Mouse (Mus musculus) R1 (cell line): Measurements from ENCODE around the gene Sertad2.

Source experiments
- DNase-seq: peaks from one replicate; pipeline ENCODE4 v3.0.0-alpha.2; 2018; ENCODE audit warnings: low read depth, low spot score

The Sertad2 gene

DNA sequence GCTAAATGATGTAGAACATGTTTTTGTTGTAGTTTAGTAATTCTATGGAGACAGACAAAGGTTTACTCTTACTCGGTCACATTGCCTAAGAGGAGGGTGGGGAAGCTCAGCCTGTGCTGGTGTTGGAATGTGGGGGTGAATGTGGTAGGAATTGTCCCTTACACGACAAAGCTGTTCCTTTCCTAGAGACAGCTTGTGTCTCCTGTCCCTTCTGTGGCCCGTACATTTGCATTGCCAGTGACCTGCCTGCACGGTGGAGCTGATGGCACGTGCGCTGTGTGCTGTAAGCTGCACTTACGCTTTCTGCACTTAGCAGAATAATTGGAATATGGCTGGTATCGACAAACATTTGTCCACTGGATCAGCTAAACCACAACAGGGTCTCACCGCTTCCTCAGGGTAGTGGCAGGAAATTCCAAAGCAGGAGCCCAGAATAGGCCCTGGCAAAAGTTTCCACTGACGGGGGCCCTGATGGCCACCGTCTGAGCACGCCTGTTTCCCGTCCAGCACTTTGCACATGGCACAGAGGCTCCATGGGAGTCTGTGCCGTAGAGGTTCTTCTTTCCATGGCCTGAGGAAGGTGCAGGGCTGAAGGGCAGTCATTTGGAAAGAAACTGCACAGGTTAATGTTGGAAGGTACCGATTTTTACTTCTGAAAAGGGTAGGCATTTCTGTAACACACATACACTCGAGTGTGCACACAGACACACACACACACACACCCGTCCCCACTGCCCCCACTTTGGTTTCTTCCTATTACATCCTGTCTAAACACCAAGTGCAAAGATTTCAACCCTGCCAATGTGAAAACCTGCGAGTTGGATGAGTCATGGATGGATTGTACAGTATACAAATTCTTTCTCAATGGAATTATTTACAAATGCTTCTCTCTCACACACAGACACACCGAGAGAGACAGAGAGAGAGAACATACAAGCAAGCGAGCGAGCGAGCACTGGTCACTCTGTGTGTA lies 51.5 kb downstream of the Sertad2 start:
- DNase-seq = no peak

DNA sequence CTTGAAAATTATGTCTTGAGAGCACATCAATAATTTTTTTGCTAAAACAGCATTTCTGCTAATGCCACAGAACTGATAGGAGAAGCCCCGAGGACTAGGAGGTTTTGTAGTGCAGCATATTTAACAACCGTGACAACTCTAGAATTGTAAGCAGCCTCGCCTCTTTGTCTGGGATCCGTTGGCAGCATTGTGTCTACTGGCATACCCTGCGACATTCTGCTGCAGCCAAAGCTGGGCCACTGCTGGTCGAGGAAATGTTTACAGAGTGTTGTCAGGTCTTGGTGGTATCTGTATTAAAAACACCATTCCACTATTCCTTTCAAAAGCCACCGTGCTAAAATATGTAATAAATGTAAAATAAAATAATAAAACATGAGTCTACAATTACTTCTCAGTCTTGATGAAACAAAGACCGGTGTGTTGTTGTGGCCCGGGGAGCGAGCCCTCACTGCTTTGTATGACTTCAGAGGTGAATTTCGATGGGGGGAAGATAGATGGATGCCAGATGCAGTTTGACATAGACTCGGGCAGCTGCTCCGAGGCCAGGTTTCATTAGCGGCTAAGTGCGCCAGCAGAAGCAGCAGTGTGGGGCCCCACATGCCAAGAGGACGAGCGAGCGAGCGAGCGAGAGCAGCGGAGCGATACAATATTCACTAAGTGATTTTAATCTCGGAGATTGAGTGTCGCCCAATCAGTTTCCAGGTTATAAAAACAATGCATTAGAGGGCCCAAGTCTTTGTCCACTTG lies 60.2 kb downstream of the Sertad2 start:
- DNase-seq = no peak

DNA sequence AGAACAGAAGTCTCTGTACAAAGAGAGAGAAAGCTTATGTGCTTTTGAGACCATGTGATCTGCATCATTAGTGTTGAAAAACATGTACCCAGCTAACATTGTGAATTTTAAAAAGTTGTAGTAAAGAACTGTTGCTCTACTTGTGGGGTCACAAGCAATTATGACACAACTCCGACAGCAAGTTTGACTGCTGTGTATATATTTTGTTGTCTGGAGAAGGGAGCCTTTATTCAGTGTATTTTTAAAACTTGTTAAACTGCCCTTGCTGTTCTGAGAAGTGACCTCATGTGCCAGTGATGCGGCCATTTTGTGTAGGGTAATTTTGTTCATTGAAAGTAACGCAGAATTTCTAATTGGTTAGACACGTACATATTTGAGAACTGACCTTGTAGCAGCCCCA lies 61.1 kb downstream of the Sertad2 start:
- DNase-seq = no peak

DNA sequence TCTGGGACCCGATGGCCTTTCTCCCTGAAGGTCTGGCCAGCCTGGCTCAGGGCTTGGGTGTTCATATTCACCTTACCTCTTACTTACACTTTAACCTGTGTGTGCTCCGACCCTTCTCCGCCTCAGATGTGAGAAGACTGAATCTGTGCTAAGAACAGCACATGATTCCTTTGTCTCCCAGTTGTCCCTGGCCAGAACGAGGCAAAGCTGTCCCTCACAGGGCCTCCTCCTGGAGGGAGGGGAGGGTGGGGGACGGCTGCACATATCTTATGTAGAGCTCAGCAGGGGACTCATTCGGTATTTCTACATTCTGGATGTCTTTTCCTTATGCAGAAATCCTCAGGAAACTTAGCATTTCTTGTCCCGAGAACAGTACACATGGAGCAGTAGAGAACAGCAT lies 62.6 kb downstream of the Sertad2 start:
- no peak for DNase-seq

DNA sequence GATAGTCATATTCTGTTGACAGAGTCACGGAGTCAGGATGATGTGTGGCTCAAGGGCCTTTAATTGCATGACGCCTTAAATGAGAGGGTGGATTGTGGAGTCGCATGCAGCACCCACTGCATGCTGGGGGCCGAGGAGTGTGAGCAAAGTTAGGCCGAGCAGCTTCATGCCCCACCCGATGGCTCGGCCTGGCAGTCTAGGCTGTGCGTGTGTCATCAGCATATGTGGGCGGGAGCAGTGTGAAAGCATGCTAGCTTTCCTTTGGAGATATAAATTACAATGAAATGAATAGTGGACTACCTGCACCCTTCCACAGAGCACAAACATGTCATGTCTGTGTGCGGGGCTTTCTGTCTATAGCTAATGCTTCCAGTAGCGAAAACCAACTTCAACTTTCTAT lies 65.4 kb downstream of the Sertad2 start:
- no peak for DNase-seq

DNA sequence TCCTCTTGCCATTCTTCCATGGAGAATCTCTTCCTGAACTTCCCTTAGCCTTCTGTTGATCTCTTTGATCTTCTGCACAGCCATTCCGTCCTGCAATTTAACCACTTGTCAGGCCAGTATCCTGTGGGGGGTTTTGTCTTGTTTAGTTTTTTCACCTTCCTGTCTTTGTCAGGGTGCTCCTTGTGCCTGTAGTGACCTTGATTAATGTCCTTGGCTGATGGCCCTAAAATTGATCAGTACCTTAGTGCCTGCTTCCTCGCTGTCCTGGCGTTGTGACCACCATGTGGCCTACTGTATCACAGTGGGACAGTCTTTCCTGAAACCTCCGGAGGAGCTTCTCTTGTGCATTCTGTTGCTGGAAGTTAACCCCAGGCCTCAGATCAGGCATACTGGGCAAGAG lies 70.2 kb downstream of the Sertad2 start:
- no peak for DNase-seq

DNA sequence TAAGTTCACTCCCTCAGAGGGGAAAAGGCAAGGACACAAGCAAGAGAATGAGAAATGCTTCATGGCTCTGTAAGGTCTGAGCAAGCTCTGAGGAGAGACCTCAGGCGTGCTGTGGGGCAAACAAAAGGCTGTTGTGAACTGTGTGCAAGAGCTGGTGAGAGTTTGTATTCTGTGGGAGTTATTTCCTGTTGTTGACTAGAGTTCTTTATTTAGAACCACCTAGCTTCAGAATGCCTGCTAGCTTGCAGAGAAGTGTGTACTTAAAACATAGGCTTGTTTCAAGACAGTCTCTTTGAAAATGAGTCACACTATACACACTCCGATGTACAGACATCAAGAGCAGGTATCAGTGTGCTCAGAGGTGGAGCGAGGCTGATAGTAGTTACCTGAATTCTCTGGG lies 73.0 kb downstream of the Sertad2 start:
- no peak for DNase-seq

DNA sequence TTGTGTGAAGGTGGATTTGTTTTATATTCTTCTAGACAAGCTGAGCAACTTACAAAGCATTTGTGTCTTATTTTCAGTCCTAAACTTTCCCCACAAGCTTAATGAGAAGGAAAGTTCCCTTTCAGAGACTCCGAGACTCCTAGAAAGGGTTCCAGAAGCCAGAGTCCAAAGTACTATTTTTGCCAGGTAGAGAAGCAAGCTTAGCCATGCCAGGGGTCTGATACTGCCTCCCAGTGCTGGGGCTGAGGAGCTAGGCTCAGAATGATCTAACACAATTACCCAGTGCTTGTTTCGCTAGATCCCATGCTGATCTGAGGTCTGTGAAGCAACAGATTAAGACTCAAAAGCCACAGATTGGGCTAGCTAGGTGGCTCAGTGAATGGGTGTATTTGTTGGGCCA lies 84.1 kb downstream of the Sertad2 start:
- DNase-seq = no peak

DNA sequence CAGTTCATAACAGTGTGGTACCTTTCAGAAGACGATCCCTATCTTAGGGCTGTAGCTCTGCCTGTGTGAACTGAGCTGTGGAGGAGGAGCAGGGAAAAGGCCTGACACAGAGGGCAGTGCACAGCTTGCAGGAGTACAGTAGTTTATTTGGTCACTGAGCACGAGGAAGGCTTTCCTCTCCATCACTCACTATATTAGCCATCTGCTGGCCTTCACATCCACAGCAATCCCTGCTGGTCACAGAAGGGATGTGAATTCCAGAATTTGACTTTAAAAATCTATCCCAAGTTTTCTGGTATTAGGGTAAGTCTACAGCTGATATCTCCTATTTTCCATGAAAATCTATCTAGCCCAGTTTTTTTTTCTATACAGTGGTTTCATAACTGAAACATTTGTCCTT lies 85.2 kb downstream of the Sertad2 start:
- no peak for DNase-seq

DNA sequence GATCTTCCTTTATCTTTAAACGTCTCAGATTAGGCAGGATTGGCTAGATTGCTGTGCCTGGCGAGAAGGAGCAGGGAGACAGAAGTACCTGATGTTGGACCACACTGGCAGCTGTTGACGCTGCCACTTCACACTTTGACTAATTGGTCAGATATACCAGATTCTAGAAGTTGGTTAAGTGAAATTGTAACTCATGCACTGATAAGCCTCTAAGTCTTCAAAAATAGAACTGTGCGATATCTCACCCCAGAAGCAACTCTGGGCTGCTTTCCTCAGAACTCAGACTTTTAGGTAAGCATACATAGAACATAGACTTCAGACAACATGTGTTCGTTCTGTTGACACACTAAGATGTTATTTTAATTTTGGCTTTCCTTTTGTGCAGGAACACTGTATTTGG lies 86.6 kb downstream of the Sertad2 start:
- no peak for DNase-seq

DNA sequence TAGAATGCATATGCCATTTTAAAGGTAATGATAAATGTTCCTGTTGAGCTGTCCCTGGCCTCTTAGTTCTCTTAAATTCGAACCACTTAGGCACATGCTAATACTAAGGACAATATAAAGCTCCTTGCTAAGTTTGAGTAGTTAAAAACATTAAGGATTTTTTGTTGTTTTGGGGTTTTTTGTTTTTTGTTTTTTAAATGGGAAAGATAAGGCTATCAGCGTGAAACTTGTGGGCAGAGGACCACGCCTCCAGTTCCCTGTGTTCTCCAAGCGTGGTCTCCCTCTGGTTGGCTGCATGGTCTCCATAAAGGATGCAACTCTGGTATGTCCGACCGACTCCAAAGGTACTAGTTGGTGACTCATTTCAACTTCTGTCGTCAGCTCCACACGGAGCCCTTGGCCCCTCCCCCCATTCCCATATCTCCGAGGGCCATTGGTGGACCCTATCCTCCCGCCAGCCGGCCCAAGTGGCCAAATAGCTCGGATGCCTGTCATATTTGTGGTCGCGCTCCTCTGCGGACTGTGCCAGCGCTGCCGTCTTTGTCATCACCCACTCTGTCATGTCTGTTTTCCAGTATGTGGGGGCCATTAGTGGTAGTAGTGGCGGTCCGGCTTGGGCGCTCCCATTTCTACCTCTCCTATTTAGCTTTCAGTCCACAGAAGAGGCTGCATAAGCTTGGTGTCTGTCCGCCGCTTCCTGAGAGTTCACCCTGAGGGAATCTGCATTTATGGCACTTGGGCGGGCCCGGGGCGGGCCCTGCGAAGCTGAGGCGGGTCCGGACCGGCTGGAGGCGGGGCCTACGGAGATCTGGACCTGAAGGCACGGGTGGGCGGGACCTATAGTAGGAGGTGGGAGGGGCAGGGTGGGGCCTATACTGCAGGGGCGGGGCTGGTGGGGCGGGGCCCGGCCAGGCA lies 88.2 kb downstream of the Sertad2 start:
- peak; percentile 97 for DNase-seq

DNA sequence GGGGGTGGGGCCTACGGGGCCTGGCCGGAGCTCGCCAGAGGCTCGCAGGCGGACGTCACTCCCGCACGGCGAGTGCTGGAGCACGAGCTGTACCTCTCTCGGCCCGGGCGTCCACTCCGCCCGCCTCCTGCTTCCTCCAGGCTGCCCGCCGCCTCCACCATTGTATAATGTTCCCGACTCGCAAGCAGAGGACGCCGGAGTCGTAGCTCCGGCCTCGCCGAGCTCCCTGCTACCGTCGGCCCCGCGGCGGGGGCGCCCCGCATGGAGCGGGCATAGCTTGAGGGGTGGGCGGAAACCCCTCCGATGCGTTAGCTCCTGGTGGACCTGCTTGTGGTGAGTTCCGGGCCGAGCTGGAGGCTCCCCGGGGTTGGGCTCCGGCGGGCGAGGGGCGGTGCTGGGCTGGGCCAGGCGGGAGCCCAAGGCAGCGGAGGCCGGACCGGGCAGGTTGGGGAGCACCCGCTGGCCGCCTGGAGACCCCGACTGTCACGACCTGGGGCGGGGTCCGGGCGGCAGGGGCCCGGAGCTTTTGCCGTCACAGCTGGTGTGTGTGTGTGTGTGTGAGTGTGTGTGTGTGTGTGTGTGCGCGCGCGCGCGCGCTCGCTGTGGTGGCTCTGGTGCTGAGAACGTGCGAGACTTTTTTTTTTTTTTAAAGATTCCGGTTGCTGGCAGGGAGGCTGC lies 89.0 kb downstream of the Sertad2 start:
- peak; percentile 75 for DNase-seq

DNA sequence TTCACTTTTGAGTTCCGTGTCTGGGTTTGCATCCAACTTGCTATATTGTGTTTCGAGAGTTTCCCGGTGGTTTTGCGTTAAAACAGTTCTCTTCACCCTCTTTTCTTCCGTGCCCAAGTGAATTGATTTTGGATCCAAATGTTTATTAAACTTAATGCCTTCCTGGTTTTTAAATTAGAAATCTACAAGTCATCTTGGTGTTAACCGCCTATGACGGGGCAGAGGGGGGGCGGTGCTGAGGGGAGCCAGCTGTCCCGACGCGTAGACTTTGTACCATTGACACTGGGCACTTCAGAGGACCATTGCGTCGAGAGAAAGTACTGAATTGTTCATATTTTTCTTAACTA lies 89.5 kb downstream of the Sertad2 start:
- no peak for DNase-seq

DNA sequence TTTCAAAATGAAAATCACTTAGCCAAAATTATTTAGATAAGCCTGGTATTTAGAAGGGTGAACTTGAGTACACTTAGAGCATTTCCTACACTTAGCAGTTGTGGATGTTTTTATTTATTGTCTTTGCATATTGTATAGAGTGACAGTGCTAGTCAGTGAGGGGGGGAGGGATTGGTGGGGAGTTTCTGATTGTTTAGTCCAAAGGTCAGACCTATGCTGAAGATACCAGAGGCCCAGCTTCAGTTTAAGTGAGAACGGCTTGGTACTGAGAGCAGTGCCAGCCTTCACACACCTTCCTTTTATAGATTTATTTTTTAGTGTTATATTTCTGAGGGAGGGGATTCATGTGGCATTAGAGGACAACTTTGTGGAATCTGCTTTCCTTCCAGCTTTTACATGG lies 91.5 kb downstream of the Sertad2 start:
- DNase-seq = no peak

DNA sequence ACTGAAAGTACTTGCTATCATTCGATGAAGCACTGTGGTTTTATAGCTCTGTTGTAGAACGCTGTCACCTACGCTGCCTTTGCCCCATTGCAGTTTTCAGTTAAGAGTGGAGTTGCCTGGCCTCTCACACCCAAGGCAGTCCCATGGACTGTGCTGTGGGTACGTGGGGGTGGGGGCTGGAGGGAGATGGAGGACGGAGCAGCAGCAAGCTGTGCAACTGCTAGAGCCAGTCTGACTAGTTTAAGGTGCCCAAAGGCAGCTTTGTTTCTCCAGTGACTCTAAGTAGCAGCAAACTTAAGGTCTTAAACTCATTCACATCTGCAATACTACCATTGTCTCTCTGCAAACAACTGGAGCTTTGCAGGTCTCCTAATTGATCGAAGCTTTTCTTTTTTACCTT lies 92.6 kb downstream of the Sertad2 start:
- no peak for DNase-seq

DNA sequence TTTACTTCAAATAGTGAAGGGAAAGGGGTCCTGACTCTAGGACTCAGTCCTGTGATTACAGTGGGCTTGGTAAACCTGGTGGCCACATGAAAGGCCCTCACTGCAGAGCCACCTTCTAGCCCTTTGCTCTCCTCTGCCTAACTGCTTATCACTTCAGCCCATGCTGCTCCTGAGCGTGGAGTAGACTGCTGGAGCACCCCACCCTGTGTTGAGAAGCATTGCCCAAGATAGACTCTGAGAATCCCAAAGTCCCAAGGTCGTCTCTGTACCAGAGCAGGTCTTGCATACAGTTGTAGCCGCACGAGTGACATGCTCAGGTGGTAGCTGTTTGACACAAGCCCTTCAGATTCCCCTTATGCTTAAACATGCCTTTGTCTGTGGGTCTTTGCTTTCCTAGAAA lies 93.1 kb downstream of the Sertad2 start:
- DNase-seq = no peak

DNA sequence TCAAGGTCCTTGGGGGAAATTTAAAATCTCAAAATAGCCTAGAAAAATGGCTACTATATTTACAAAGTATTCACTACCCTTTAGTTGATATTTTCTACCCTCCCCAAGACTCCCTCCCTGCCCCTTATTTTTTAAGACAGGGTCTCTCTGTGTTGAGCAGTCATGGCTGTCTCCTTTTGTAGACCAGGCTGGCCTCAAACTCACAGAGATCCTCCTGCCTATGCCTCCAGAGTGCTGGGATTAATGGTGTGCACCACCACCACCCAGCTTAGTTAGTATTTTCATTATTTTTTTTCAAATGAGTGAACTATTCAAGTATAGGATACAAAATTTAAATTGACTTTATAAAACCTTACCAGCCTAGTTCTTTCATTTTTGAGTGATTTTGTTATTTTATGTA lies 94.0 kb downstream of the Sertad2 start:
- DNase-seq = no peak

DNA sequence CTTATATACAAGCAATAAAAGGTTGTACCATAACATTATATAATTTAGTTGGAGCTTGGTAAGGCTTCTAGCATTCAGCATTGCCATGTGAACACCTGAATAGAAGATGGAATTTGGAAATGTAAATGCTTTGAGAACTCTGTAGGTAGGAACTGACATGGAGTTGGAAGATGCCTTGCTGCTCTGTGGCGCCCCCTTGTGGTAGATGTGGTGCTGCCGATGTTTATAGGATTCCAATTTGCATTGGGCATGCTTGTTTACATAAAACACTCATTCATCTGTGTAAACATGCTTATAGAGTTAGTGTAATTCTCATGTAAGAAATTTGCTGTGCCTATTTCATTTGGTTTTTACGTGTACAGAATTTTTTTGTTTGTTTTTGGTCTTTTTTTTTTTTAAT lies 95.8 kb downstream of the Sertad2 start:
- peak; percentile 79 for DNase-seq

DNA sequence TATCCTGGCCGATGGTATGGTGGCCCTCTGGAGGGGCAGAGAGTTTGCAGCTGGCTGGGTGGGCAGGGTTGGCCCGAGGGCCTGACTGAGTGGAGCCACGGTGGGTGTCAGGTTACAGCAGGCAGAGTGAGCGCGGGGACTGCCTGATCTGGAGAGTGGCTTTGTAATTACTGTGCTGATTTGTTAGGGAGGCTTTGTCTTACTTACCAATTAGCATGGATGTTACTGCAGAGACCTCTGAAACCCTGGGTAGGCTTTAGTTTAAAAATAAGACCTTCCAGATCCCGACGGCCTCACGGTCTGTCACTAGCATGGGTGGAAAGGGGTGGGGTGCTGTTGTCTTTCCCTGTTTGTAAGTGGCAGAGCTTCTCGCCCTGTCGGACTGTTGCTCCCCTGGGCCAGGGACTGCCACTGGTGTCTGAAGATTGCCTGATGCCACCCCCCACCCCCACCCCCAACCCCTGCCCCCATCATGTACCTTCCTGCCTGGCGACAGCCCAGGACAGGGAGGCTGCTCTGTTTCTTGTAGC lies 96.9 kb downstream of the Sertad2 start:
- DNase-seq = peak; percentile 64

DNA sequence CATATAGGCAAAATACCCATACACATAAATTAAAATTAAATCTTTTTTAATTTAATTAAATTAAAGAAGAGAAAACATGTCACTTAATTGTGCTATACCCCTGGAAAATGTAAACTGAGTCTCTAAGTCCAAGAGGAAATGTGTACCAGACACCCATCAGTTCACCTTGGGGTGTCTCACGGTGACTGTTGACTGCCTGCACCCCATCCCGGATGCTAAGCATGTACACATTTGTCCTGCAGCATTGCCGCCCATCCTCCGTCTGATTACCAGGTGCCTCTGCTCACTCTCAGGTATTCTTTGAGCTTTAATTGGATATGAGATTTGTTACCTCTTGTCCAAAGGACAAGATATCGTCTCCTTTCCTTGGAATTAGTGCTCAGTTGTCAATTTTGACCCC lies 99.3 kb downstream of the Sertad2 start:
- no peak for DNase-seq

DNA sequence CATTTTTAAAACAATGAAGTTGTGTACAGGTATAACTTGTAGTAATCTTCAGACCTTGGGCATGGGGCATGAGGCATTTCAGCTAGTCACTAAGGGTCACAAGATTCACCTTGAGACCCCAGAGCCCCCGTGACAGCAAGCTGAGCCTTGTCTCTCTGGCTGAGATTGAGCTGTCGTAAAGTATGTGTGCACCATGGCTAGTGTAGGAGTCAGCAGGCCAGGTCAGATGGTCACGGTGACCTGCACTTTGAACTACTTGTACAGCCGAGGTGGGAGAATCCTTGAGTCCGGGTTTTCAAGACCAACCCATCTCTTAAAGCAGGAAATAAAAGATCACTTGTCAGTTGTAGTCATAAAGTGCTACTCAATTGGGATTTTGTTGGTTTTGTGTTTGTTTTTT lies 100.1 kb downstream of the Sertad2 start:
- no peak for DNase-seq
